Mouse (Mus musculus) erythroblast, embryonic 14.5 days (primary cell): ENCODE results near the gene Npas2.

Experiments
- GATA1 ChIP-seq: IDR thresholded peaks from 2 replicates; pipeline ENCODE4 v1.6.1; 2012; ENCODE audit warnings: low read length, inconsistent platforms, mixed read lengths
- TAL1 ChIP-seq: IDR thresholded peaks from 3 replicates; pipeline ENCODE4 v1.6.1; 2012; ENCODE audit warnings: low read length, inconsistent platforms, mixed read lengths

DNA sequence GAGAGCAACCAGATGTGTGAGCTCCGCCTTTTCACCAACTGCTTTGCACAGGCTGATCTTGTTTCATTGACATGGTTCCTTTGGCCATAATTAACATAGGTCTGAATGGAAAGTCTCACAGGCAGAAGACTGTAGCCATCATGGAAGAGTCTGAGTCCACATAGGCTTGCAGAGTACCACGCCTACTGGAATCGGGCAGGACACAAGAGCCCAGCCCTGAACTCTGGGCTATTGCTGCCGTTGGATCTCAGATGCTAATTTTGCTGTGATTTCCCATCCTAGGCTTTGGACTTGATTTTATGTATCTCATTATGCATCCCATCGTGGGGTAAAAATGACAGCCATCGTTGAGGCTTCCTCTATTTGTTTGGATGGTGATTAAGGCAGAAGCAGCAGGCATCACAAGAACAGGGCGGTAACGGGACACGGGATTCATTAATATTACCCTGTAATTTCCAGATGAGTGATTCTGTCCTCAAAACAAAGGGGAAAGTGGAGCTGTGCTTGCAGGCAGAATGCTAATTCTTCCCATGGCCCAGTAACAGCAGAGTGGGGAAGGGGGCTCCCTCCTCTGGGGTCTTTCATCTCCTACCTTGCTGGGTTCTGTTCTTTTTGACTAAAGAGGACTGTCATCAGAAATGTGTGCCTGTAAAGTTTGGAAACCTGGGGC, 73.4 kb downstream of the Npas2 start:
- TF ChIP-seq TAL1: no peak
- no peak for TF ChIP-seq GATA1
